In the genomic region with DNA sequence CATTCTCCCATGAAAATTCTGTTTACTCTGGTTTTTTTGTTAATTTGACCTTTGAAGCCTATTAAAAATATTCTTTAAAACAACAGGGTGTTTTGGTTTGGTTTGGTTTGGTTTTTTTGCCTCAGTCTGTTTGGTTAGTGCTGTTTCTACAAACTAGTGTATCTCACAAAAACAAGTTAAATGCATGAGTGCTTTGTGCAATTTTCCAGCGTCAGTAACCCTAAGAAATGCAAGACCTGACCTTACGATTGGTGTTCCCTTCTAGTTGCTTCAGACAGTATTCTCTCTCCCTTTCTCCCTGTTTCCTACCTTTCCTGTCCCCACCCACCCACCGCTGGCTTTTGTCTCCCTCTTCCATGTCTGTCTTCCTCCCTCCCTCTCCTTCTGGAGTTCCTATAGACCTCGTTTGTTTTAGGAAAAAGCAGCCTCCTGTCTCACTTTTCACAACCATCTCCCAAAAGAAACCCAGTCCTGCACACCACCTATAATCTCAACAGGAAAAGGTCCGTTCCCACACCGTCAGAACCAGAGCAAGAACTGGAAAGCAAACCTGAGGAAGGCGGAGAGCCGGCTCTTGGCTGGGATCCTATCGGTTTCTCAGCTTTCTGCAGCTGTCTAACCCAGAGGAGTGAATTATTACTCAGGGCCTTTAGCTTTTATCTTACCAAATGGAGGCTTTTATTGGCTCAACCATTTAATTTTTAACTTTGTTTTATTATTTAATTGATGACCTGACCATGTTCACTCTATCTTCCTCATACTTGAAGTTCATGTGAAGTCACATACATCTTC, we compare ENCODE assay signal across 15 mouse cellular contexts. TPM values are rescaled to one million over a fixed set of nuclear protein-coding genes. Genes with fewer than 3 reads are reported as not detected.
A peak's percentile ranks its signal among the peaks of the same experiment; 100 is the strongest.
DNase-seq lines count a peak whose midpoint lies in the region; ATAC-seq and TF ChIP-seq lines count a peak whose summit lies in the region.
"Had no signal": no experiment of that assay in that cellular context is flagged by ENCODE, and none has a peak within 500 bp of the region (broad histone marks: within the 10 kb centered on the region; RNA-seq: fewer than 3 reads in every experiment).

A gene (minus strand): TSS at position 634 of the 792 bp plus-strand sequence.

- 65% methylated on average over 9 of the region's 9 CpGs for WGBS in spleen, adult 2 months
- WGBS in intestine, embryonic 14.5 days: 39% methylated on average over 9 of the region's 9 CpGs
- WGBS in midbrain, postnatal 0 days: 78% methylated on average over 9 of the region's 9 CpGs

- ATAC-seq in intestine, embryonic 14.5 days (replicated peaks; ENCODE audit: low FRiP score, low TSS enrichment, low read depth): no peak; the same call in 1 of the 2 replicates
- no peak for ATAC-seq in midbrain, postnatal 0 days (ENCODE audit: low FRiP score)
- ATAC-seq: forebrain, embryonic 16.5 days had no signal

- H3K9me3 ChIP-seq in intestine, embryonic 14.5 days (ENCODE audit: control insufficient read depth, low read length): no peaks in the 10 kb centered on the region
- H3K9me3 ChIP-seq in midbrain, postnatal 0 days (ENCODE audit: low read length): no peaks in the 10 kb centered on the region

- no peak for TF ChIP-seq CTCF in spleen, adult 2 months (IDR thresholded peaks at IDR 0.05; ENCODE audit: extremely low read depth, insufficient read depth, insufficient read length, insufficient replicate concordance)
- TF ChIP-seq CTCF in midbrain, postnatal 0 days (IDR thresholded peaks at IDR 0.05): no peak

- H3K27me3 ChIP-seq in spleen, adult 2 months (ENCODE audit: control insufficient read depth, insufficient read depth, low read length): no peaks in the 10 kb centered on the region
- no peaks in the 10 kb centered on the region for H3K27me3 ChIP-seq in intestine, embryonic 14.5 days (replicated peaks; ENCODE audit: control insufficient read depth, insufficient read depth, low read length)
- H3K27me3 ChIP-seq in splenic B cell, adult 2 months (ENCODE audit: control insufficient read depth, insufficient read depth, low read length, poor library complexity, severe bottlenecking): no peaks in the 10 kb centered on the region
- H3K27me3 ChIP-seq in midbrain, postnatal 0 days (ENCODE audit: insufficient read depth, low read length): no peaks in the 10 kb centered on the region

- peak within 1 kb of the TSS; percentile 88 for H3K27ac ChIP-seq in spleen, adult 2 months (ENCODE audit: insufficient read depth, low read length)
- peak within 1 kb of the TSS; percentile 71 for H3K27ac ChIP-seq in intestine, embryonic 14.5 days (ENCODE audit: low read depth)
- H3K27ac ChIP-seq in midbrain, postnatal 0 days (ENCODE audit: low read depth, low read length): no peak within 1 kb of the TSS
- H3K27ac ChIP-seq: layer of hippocampus, adult 2 months had no signal

- no peak within 1 kb of the TSS for H3K9ac ChIP-seq in intestine, embryonic 14.5 days (ENCODE audit: low read length)
- H3K9ac ChIP-seq in midbrain, postnatal 0 days (replicated peaks; ENCODE audit: low read length, poor library complexity, severe bottlenecking): no peak within 1 kb of the TSS

- no peaks in the 10 kb centered on the region for H3K36me3 ChIP-seq in spleen, adult 2 months (ENCODE audit: control insufficient read depth, insufficient read depth, low read length)
- no peaks in the 10 kb centered on the region for H3K36me3 ChIP-seq in intestine, embryonic 14.5 days (ENCODE audit: control insufficient read depth, insufficient read depth, low read length)
- no peaks in the 10 kb centered on the region for H3K36me3 ChIP-seq in splenic B cell, adult 2 months (ENCODE audit: control insufficient read depth, insufficient read depth, low read length, poor library complexity, severe bottlenecking)
- no peaks in the 10 kb centered on the region for H3K36me3 ChIP-seq in midbrain, postnatal 0 days (ENCODE audit: insufficient read depth, low read length)

- peaks cover 20% of the 10 kb centered on the region; the same call in 1 of the 2 replicates for H3K4me1 ChIP-seq in spleen, adult 2 months (ENCODE audit: control insufficient read depth, insufficient read depth, insufficient read length)
- H3K4me1 ChIP-seq in intestine, embryonic 14.5 days (replicated peaks; ENCODE audit: control insufficient read depth, insufficient read depth, low read length): peaks cover 9% of the 10 kb centered on the region
- no peaks in the 10 kb centered on the region for H3K4me1 ChIP-seq in midbrain, postnatal 0 days (ENCODE audit: insufficient read depth, low read length)

- TF ChIP-seq POLR2A in spleen, adult 2 months (IDR thresholded peaks at IDR 0.05; ENCODE audit: low read depth, low read length): no peak

- peak within 1 kb of the TSS; percentile 42 for H3K4me2 ChIP-seq in intestine, embryonic 14.5 days (ENCODE audit: low read length)
- no peak within 1 kb of the TSS for H3K4me2 ChIP-seq in midbrain, postnatal 0 days (ENCODE audit: low read depth, low read length, poor library complexity, severe bottlenecking)

- H3K4me3 ChIP-seq in spleen, adult 2 months (ENCODE audit: extremely low read depth, insufficient read depth, insufficient read length): no peak within 1 kb of the TSS
- H3K4me3 ChIP-seq in intestine, embryonic 14.5 days (ENCODE audit: low read depth, low read length): peak within 1 kb of the TSS; percentile 27
- H3K4me3 ChIP-seq in midbrain, postnatal 0 days (ENCODE audit: low read depth, low read length): no peak within 1 kb of the TSS
- H3K4me3 ChIP-seq: layer of hippocampus, adult 2 months had no signal

- no peak for DNase-seq in spleen, adult 2 months (ENCODE audit: low read depth in 1 of 2, low spot score in 2 of 2)
- DNase-seq in spleen, adult 18-20 months: no peak
- DNase-seq in intestine, embryonic 14.5 days (ENCODE audit: low spot score): peak; percentile 68
- peak; percentile 42 to 45 for DNase-seq in kidney, postnatal 25 days
- peak; percentile 23 for DNase-seq in splenic B cell, adult 2 months (ENCODE audit: low read depth, low spot score)
- no peak for DNase-seq in midbrain, postnatal 0 days (ENCODE audit: low spot score)
- DNase-seq in spleen, adult 12 weeks (ENCODE audit: low spot score): no peak
- DNase-seq in cerebellum, adult 8-10 months: no peak
- DNase-seq: cerebellum, adult 18-20 months; thymus, postnatal 25 days had no signal

RNA-seq across cellular contexts. Expression of the gene that starts here (rescaled TPM):
- 0.07 and 0.13 TPM in 2 replicates for polyA plus RNA-seq in spleen, adult 2 months (2012; rRNA removed)
- polyA plus RNA-seq in intestine, embryonic 14.5 days (2014; fragmentation: Nextera tagmentation; extraction: Ambion mirVana): 14.7 and 17.5 TPM in 2 replicates
- not detected in 2 replicates for total RNA-seq in midbrain, postnatal 0 days (2014; rRNA removed)
- polyA plus RNA-seq in midbrain, postnatal 0 days (2015; fragmentation: Nextera tagmentation; extraction: Ambion mirVana): not detected in 2 replicates
- total RNA-seq: granulocyte monocyte progenitor cell, adult 5-6 weeks; layer of hippocampus, adult 2 months had no signal
- polyA plus RNA-seq: embryonic facial prominence, embryonic 11.5 days; forebrain, embryonic 16.5 days; limb, embryonic 11.5 days had no signal

Comparison
In these comparisons a context has a peak if more than half of its experiments do, and no peak if none do; other contexts are left out.
1. RNA of the gene that starts here (polyA plus RNA-seq): 14.7 to 17.5 TPM in intestine, embryonic 14.5 days; 0.07 to 0.13 TPM in spleen, adult 2 months and not detected in midbrain, postnatal 0 days; every median in the first group is over 10 times any median in the second.
2. DNase-seq: peak in intestine, embryonic 14.5 days (single experiment), kidney, postnatal 25 days (2 of 2) and splenic B cell, adult 2 months (single experiment); none in spleen, adult 2 months (0 of 2), spleen, adult 18-20 months (0 of 2), midbrain, postnatal 0 days (single experiment), spleen, adult 12 weeks (single experiment) and cerebellum, adult 8-10 months (single experiment).